Mouse (Mus musculus) layer of hippocampus, postnatal 25 days (tissue): ENCODE measurements around the gene Zfp963. TPM values are rescaled to one million over a fixed set of nuclear protein-coding genes. Genes with fewer than 3 reads are reported as not detected.
"Not testable (repeated sequence)": the region's sequence is repeated elsewhere in the genome, so short reads cannot be mapped to it uniquely, and the experiment has no call there.

Source experiments
- DNase-seq, 2 experiments: peaks; one replicate each; pipeline ENCODE4 v3.0.0; 2022; ENCODE audit warnings: mixed read lengths in 2 of 2, low spot score in 1 of 2; ENCODE audit errors: extremely low spot score in 1 of 2
- total RNA-seq, 2 experiments: library from RNA; stranded (reverse); gene quantifications; 2 replicates each; pipeline ENCODE4 v1.2.3; 2021

Gene Zfp963
- total RNA-seq, 2 experiments from 2014 or later = 4.2 to 4.5 TPM

DNA sequence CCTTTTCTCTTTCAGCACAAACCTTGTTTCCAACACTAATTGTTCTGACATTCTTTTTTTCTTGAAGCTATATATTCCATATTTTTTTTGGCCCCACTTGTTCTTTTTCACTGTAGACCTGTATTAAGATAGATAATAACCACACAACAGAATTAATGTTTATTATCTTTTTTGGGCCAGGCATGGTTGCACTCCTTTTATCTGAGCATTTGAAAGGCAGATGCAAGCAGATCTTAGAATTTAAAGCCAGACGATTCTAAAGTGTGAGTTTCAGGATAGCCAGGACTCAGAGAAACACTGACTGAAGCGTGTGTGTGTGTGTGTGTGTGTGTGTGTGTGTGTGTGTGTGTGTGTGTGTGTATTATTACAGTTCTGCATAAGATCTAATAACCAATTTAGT lies 2.7 kb upstream of the Zfp963 start:
- no peak for DNase-seq

DNA sequence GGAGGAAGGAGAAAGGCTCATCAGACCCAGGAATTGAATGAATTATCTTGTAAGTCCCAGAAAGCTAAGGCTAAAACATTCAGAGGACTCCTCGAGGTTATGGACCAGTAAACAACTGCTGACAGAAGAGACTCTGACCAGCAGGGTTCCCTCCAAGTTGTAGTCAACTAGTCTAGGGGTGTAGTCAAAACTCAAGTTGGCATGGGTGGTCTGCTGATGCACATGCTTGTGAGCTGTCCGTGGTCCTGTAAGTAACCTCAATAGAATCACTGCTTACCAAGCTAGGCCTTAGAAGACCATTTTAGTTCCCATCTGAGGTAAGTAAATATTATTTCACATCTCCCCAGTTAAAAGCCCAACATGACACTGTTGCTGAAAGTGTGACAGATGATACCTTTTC lies 8.5 kb downstream of the Zfp963 start:
- no peak for DNase-seq

DNA sequence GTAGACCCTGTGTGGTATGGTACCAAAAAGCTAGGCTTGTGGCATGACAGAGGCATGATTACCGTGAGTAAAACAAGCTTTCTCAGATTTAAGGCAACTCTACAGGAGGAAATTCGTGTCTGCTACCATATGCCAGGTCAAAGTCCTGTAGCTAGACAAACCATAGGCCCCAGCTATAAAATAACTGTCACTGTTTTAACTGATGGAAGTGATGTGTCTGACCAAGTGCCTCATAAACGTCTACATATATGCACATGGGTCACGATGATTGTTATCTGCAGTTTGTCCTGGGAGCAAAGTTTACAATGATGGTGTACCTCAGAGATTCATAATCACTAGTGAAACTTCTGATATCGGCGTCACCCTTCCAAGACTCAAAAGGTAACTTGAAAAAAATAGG lies 9.0 kb downstream of the Zfp963 start:
- no peak for DNase-seq

DNA sequence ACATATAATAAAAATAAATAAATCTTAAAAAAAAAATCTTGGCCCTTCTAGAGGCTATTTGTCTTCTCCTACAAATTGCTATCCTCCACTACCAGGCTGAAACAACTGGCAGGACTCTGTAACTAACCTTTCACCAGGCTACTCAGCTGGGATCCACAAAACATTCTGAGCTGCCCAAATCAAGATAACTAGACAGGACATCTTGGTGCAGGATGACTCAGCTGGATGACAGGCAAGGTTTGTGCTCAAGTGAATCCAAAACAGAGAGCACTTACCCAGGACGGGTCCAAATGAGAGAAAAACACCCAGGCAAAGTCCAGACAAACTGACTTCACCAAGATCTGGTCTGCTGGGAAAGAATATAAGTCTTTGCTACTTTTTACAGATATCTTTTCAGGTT lies 14.3 kb downstream of the Zfp963 start:
- DNase-seq = no peak

DNA sequence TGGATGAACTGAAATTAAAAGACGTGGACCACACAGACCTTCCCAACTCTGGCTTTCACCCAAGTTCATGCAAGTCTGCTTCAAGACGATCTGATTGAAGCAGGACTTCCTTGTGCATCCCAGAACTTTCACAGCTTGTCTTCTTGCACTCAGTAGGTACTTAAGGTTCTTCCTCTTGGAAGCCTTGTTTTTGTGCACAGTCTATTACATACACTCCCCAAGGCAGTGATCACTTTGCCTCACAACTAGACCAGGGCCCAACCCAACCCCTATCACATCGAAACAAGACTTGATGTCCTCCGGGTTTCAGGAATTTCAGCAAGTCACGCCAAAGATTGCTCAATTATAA lies 32.6 kb downstream of the Zfp963 start:
- DNase-seq = peak in 1 of 2 experiments; percentile 12

DNA sequence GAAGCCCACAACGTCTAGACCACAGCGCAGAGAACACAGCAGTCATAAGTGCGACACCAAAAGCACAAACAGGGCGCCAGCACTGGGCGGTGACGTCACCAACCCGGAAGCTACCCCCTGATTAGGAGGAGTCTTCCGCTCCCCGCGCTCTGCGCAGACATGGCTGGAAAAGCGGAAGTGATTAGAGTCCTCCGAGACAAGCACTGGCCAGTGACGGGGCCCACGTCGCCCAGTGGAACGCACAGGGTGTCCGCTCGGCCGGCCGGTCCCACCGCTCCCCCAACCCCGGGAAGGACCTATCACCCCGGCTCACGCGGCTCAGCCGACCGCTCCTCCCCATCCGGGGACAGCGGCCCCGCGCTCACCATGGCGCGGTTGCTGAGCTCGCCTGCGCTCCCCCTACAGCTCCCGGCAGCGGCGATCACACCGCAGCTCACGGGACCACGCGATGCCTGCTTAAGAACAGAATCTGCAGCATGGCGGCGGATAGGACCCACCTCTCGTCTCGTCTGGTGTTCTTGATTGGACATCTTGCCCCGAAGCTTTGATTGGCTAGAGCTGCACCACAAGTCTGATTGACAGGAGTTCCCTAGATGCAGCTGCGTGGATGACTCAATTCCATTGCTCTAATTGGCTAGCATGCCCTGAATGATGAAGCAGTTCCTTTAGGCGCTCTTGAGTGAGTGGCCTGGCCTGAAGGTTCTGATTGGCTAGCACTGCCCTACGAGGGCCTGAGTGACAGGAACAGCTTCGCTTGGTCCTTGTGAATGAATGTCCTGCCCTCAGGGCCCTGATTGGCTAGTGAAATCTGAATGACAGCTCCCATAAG lies 33.2 kb downstream of the Zfp963 start:
- DNase-seq = peak; percentile 81 to 83

DNA sequence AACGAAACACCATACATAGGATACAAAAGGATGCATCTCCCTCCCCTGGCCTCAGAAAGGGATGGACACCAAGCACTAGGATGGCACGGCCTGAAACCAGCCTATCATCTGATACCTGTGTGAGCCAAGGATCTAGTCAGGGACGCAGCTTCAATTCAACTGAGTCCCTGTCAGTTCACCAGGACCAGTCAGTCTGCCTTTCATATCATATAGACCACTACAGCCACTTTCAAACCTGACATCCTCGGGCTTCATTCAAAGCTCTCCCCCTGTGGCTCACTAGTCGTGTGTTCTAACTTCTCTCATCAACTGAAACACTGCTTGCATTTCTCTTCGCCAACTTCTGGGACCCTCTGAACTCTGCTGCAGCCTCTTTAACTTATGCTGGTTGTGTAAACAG lies 34.4 kb downstream of the Zfp963 start:
- no peak for DNase-seq

DNA sequence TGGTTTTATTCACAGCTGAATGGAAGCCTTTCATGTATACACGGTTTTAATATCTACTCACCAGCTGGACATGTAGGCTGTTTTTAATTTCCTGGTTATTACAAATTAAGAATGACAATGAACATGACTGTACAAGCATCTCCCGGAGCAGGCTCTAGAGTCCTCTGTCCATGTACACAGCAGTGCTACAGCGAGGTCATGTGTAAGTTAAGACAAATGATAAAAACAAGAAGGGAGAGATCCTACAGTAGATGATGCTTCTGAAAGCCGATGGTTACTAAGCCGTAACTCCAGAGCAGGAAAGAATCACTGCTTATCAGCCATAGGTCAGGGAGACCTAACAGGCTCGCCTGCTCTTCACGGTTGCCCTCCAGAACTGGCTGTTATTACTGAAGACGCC lies 36.3 kb downstream of the Zfp963 start:
- DNase-seq = no peak

DNA sequence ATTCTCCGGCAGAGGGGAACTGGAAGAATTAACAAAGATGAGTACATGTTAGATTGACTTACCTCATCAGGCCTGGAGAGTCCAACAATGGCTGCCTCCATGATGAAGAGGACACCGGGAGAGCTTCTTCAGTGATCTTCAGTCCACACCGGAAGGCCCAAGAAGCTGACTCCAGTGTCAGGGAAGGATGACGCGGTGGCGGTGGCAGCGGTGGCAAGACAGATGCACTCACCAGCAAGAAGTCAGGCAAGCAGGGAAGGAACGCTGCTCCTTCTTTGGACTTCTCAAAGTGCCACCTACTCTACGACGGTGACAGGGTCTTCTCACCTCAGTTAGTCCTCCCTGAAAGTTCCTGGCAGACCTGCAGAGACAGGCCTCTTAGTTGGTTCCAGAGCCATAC lies 39.1 kb downstream of the Zfp963 start, which contains the start of gene Zfp869:
Zfp869 (minus strand) TSS at position 101 of the 400 bp plus-strand sequence.
- DNase-seq = not testable (repeated sequence)

DNA sequence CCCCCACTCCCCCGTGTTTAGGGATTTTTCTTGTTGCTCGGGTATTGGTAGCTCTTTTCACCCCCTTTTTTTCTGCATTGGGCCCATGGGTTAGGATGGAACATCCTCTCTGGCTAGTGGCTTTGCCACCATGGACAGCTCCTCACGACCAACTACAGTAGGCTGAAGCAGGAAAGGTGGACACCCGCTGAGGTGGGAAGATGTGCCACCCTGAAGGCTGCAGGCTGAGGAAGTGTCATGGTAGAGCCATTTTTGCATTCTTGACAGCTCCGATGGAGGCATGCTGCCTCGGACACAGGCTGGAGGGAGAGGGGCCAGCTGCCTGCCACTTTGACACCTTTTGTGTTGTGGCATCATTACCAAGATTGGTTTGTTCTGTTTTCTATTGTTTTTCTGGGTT lies 48.0 kb downstream of the Zfp963 start:
- no peak for DNase-seq

Other genes starting within 250 kb of the Zfp963 start
- not detected for gene Gm7697, start 227.0 kb downstream of the Zfp963 start, total RNA-seq
- 10 to 100 TPM; 16.6 to 17.1 TPM for gene Zfp868, start 124.4 kb downstream of the Zfp963 start, total RNA-seq
- gene Zfp964, start 95.5 kb downstream of the Zfp963 start, total RNA-seq = 1 to 10 TPM; 4.3 to 5.5 TPM
- 10 to 100 TPM; 19.1 to 19.7 TPM for gene Zfp869, start 39.2 kb downstream of the Zfp963 start, total RNA-seq
- gene Gm20422, start 24.9 kb upstream of the Zfp963 start, total RNA-seq = 1 to 10 TPM; 1.8 to 2.6 TPM
- gene Atp13a1, start 41.2 kb upstream of the Zfp963 start, total RNA-seq = 10 to 100 TPM; 39.9 to 44.5 TPM
- 10 to 100 TPM; 26.1 to 28.8 TPM for gene Zfp866, start 41.2 kb upstream of the Zfp963 start, total RNA-seq
- gene Gmip, start 58.7 kb upstream of the Zfp963 start, total RNA-seq = 10 to 100 TPM; 10.9 to 15.2 TPM
- gene Lpar2, start 72.5 kb upstream of the Zfp963 start, total RNA-seq = under 1 TPM; 0.35 to 0.37 TPM
- gene Pbx4, start 82.5 kb upstream of the Zfp963 start, total RNA-seq = 10 to 100 TPM; 13.3 to 13.6 TPM
- gene Cilp2, start 137.7 kb upstream of the Zfp963 start, total RNA-seq = 1 to 10 TPM in 1 of 2 experiments, under 1 TPM in 1; 0.89 to 1.3 TPM
- under 1 TPM; 0.27 to 0.28 TPM for gene Tssk6, start 152.2 kb upstream of the Zfp963 start, total RNA-seq
- 100 to 1,000 TPM; 159 to 174 TPM for gene Ndufa13, start 152.6 kb upstream of the Zfp963 start, total RNA-seq
- gene Yjefn3, start 152.7 kb upstream of the Zfp963 start, total RNA-seq = 10 to 100 TPM; 29.0 to 37.5 TPM
- 10 to 100 TPM; 30.7 TPM for gene Gatad2a, start 246.4 kb upstream of the Zfp963 start, total RNA-seq